Mouse (Mus musculus): Measurements from ENCODE around the gene Entr1. TPM values are rescaled to one million over a fixed set of nuclear protein-coding genes. Genes with fewer than 3 reads are reported as not detected.
"Not testable (repeated sequence)": the region's sequence is repeated elsewhere in the genome, so short reads cannot be mapped to it uniquely, and the experiment has no call there.

Entr1 gene
- total and polyA plus RNA-seq, 2 experiments from 2014 or later: 57.2 to 67.4 TPM

DNA sequence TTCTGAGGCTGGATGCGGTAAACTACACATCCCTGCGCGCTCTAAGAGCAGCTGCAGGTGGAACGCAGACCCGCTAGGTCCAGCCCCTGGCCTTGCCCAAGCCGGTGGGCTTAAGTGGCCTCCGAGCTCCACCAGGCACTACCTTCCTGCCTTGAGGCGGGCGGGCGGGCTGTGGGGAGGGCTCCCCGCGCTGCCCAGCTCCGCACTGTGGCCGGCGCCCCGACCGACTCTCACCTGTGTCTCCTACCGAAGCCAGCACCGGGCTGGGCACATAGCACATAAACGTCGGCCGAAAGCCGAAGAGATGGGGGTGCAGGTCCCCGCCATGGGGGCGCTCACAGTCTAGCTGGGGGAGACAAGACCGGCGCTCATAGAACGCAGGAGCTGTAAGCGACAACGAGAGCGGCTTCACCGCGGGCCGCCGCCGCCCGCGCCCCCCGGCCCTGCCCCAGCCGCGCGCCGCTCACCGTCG, 398 bp downstream of the Entr1 start:
- Histone ChIP-seq H3K4me2 (ENCODE audit: low read depth, low read length) (peak overlapping the region; percentile 99), H3K36me3 (replicated peaks; ENCODE audit: control insufficient read depth, insufficient read depth, low read length) (peaks cover 74% of the 10 kb centered on the region), H3K9me3 (replicated peaks; ENCODE audit: control insufficient read depth, low read length) (no peaks in the 10 kb centered on the region), H3K27ac (ENCODE audit: low read depth) (peak overlapping the region; percentile 74), H3K27me3 (ENCODE audit: control insufficient read depth, insufficient read depth, low read length) (no peaks in the 10 kb centered on the region), H3K4me3 (ENCODE audit: low read depth, low read length) (peak overlapping the region; percentile 91), H3K9ac (replicated peaks; ENCODE audit: low read depth, low read length) (peak overlapping the region; percentile 91), H3K4me1 (ENCODE audit: control insufficient read depth, insufficient read depth) (peaks cover 10% of the 10 kb centered on the region)
- under 1% methylated on average over 32 of the region's 45 CpGs for WGBS
- DNase-seq (ENCODE audit: low spot score) (no peak), ATAC-seq (ENCODE audit: insufficient read depth, low read depth) (peak; percentile 49)
- no peak for TF ChIP-seq EP300 (IDR thresholded peaks at IDR 0.05; ENCODE audit: low read depth)
- no peak for TF ChIP-seq CTCF (IDR thresholded peaks at IDR 0.05; ENCODE audit: low read depth)

DNA sequence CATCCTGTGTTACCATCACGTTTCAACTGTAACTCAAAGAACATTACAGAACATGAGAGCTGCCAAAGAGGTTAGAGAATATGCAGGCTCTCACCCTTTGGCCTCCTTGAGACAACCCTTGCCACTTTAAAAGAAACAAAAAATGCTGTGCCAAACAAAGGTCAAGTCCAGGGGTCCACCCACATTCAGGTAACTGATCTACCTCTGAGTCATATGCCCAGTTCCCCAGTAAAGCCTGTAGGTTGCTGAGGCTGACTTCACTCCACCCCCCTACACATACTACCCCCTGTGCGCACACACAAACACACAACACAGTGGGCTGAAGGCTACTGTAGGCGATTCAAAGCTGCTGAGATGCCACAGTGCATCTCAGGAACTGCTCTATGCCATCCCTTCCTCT, 1.4 kb downstream of the Entr1 start:
- Histone ChIP-seq H3K9ac (replicated peaks; ENCODE audit: low read depth, low read length) (no peak overlapping the region), H3K4me2 (ENCODE audit: low read depth, low read length) (no peak overlapping the region), H3K4me1 (ENCODE audit: control insufficient read depth, insufficient read depth) (peaks cover 10% of the 10 kb centered on the region), H3K4me3 (ENCODE audit: low read depth, low read length) (no peak overlapping the region), H3K27ac (ENCODE audit: low read depth) (no peak overlapping the region), H3K36me3 (replicated peaks; ENCODE audit: control insufficient read depth, insufficient read depth, low read length) (peaks cover 74% of the 10 kb centered on the region), H3K9me3 (replicated peaks; ENCODE audit: control insufficient read depth, low read length) (no peaks in the 10 kb centered on the region), H3K27me3 (ENCODE audit: control insufficient read depth, insufficient read depth, low read length) (no peaks in the 10 kb centered on the region)
- ATAC-seq (ENCODE audit: insufficient read depth, low read depth) (no peak), DNase-seq (ENCODE audit: low spot score) (no peak)
- WGBS: 75% methylated on average over 3 of the region's 3 CpGs
- TF ChIP-seq EP300 (IDR thresholded peaks at IDR 0.05; ENCODE audit: low read depth) (no peak), CTCF (IDR thresholded peaks at IDR 0.05; ENCODE audit: low read depth) (no peak)

DNA sequence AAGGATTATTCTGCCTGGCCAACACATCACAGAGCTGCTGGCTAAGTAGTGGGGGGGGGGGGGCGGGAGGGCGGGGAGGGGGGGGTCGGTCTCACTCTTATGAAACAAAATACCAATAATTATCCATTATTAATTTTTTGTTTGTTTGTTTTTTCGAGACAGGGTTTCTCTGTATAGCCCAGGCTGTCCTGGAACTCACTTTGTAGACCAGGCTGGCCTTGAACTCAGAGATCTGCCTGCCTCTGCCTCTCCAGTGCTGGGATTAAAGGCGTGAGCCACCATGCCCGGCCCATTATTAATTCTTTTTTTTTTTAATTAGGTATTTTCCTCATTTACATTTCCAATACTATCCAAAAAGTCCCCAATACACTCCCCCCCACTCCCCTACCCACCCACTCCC, 8.2 kb downstream of the Entr1 start:
- not testable (repeated sequence) for H3K9me3 ChIP-seq (replicated peaks; ENCODE audit: control insufficient read depth, low read length); ATAC-seq (ENCODE audit: insufficient read depth, low read depth); H3K27ac ChIP-seq (ENCODE audit: low read depth); H3K27me3 ChIP-seq (ENCODE audit: control insufficient read depth, insufficient read depth, low read length); H3K4me1 ChIP-seq (ENCODE audit: control insufficient read depth, insufficient read depth); H3K9ac ChIP-seq (replicated peaks; ENCODE audit: low read depth, low read length); DNase-seq (ENCODE audit: low spot score)
- Histone ChIP-seq H3K36me3 (replicated peaks; ENCODE audit: control insufficient read depth, insufficient read depth, low read length) (peaks cover 69% of the 10 kb centered on the region), H3K4me3 (ENCODE audit: low read depth, low read length) (peak overlapping the region; percentile 61), H3K4me2 (ENCODE audit: low read depth, low read length) (peak overlapping the region; percentile 86)
- WGBS: 36% methylated on average over 6 of the region's 6 CpGs

DNA sequence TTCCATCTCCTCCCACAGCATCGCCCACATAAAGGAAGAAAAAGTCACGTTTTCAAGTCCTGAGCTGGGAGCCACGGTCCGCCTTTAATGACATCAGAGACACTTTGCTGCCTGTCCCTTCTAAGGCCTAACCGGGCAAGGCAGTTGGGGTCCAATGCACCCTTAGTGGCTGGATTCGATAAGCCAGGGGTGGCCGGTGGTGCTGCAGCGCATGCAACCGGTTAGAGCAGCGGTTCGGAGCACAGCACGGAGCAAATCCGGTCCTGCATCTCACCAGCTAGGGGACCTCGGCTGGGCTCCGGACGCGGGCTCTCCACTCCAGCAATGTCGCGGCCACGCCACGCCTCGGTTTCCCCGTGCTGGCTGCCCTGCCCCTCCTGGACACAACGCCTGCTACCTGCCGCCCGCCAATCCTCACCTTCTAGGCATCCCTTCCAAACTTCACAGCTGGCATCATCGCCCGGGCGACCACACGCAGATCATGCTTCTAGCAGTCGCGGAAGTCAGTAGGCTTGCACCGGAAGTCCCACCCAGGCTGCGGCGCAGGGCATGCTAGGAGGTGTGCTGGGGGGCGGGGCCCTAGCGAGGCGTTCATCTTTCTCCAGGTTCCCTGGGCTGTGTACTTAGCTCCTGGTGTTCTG, 8.9 kb downstream of the Entr1 start, which contains the start of gene Snapc4:
TSS of gene Snapc4 (minus strand) at position 523 of the 641 bp plus-strand sequence.
- Histone ChIP-seq H3K27me3 (ENCODE audit: control insufficient read depth, insufficient read depth, low read length) (no peaks in the 10 kb centered on the region), H3K9me3 (replicated peaks; ENCODE audit: control insufficient read depth, low read length) (no peaks in the 10 kb centered on the region), H3K4me1 (ENCODE audit: control insufficient read depth, insufficient read depth) (no peaks in the 10 kb centered on the region), H3K27ac (ENCODE audit: low read depth) (peak within 1 kb of the TSS; percentile 43; the same call in 1 of the 2 replicates), H3K36me3 (replicated peaks; ENCODE audit: control insufficient read depth, insufficient read depth, low read length) (peaks cover 68% of the 10 kb centered on the region), H3K4me2 (ENCODE audit: low read depth, low read length) (peak within 1 kb of the TSS; percentile 86), H3K4me3 (ENCODE audit: low read depth, low read length) (peak within 1 kb of the TSS; percentile 61), H3K9ac (replicated peaks; ENCODE audit: low read depth, low read length) (peak within 1 kb of the TSS; percentile 62)
- WGBS: under 1% methylated on average over 38 of the region's 38 CpGs
- DNase-seq (ENCODE audit: low spot score): peak; percentile 88
- ATAC-seq (ENCODE audit: insufficient read depth, low read depth): peak; percentile 93
- TF ChIP-seq EP300 (IDR thresholded peaks at IDR 0.05; ENCODE audit: low read depth): no peak

DNA sequence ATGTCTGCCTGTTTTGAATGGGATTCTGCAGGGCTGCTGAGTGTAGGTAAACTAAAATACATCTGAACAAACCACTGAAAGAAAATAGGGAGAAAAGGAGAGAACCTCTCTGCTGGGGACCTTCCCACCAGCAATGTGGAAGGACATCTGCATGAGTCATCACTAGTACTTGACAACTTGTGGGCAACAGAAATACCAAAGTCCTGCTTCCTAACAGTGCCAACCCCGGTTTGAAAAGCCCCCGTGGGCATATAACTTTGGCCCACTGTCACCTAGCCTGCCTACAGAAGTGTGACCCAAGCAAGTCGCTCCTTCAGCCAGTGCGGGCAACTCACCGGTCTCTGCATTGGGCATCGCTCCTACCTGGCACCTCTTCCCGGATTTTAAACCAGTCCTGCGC, 16.7 kb downstream of the Entr1 start:
- Histone ChIP-seq H3K4me1 (ENCODE audit: control insufficient read depth, insufficient read depth) (no peaks in the 10 kb centered on the region), H3K4me2 (ENCODE audit: low read depth, low read length) (no peak overlapping the region), H3K27me3 (ENCODE audit: control insufficient read depth, insufficient read depth, low read length) (no peaks in the 10 kb centered on the region), H3K9me3 (replicated peaks; ENCODE audit: control insufficient read depth, low read length) (no peaks in the 10 kb centered on the region), H3K27ac (ENCODE audit: low read depth) (no peak overlapping the region), H3K36me3 (replicated peaks; ENCODE audit: control insufficient read depth, insufficient read depth, low read length) (peaks cover 99% of the 10 kb centered on the region), H3K4me3 (ENCODE audit: low read depth, low read length) (no peak overlapping the region), H3K9ac (replicated peaks; ENCODE audit: low read depth, low read length) (no peak overlapping the region)
- DNase-seq (ENCODE audit: low spot score) (no peak), ATAC-seq (ENCODE audit: insufficient read depth, low read depth) (no peak)
- TF ChIP-seq CTCF (IDR thresholded peaks at IDR 0.05; ENCODE audit: low read depth): no peak
- TF ChIP-seq EP300 (IDR thresholded peaks at IDR 0.05; ENCODE audit: low read depth): no peak
- 94% methylated on average over 8 of the region's 8 CpGs for WGBS

DNA sequence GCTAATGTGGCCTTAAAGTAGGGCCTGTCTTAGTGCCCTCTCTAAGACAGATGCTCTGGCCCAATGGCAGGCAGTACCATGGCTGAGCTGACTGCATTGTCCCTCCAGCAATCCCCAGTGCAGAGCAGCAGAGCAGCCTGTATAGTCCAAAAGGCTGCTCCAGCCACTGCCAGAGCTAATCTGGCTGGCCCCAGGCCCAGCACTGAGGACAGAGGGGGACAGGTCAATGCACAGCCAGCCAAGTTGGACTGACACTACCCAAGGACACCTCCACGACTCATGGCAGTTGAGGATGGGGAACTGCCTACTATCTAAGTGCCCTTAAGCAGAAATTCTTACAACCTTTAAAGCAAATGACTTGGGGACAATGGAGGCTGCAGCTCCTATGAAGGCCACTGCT, 20.5 kb downstream of the Entr1 start:
- Histone ChIP-seq H3K4me3 (ENCODE audit: low read depth, low read length) (no peak overlapping the region), H3K27me3 (ENCODE audit: control insufficient read depth, insufficient read depth, low read length) (no peaks in the 10 kb centered on the region), H3K9me3 (replicated peaks; ENCODE audit: control insufficient read depth, low read length) (no peaks in the 10 kb centered on the region), H3K4me2 (ENCODE audit: low read depth, low read length) (no peak overlapping the region), H3K9ac (replicated peaks; ENCODE audit: low read depth, low read length) (no peak overlapping the region), H3K4me1 (ENCODE audit: control insufficient read depth, insufficient read depth) (peaks cover 12% of the 10 kb centered on the region), H3K27ac (ENCODE audit: low read depth) (no peak overlapping the region), H3K36me3 (replicated peaks; ENCODE audit: control insufficient read depth, insufficient read depth, low read length) (peaks cover 84% of the 10 kb centered on the region)
- TF ChIP-seq EP300 (IDR thresholded peaks at IDR 0.05; ENCODE audit: low read depth) (no peak), CTCF (IDR thresholded peaks at IDR 0.05; ENCODE audit: low read depth) (no peak)
- 39% methylated on average over 1 of the region's 1 CpGs for WGBS
- ATAC-seq (ENCODE audit: insufficient read depth, low read depth) (peak; percentile 63), DNase-seq (ENCODE audit: low spot score) (no peak)

Measured in heart, postnatal 0 days (tissue).